Mouse (Mus musculus): ENCODE data around the gene Mertk. TPM values are rescaled to one million over a fixed set of nuclear protein-coding genes. Genes with fewer than 3 reads are reported as not detected.

Mertk gene
- total and polyA plus RNA-seq, 3 experiments = 0.05 TPM; not detected in 2

- no peak overlapping the region for H3K9ac ChIP-seq (ENCODE audit: insufficient read depth, low read depth)
- no peak for DNase-seq (ENCODE audit: extremely low read depth)
- no peak overlapping the region for H3K4me3 ChIP-seq (replicated peaks in 1 of 3; ENCODE audit: low read depth in 2 of 3, low read length in 2 of 3, poor library complexity in 1 of 3)
- no peaks in the 10 kb centered on the region for H3K36me3 ChIP-seq (replicated peaks in 1 of 2; ENCODE audit: control insufficient read depth in 1 of 2, insufficient read depth in 1 of 2, low read length in 1 of 2)
- no peak overlapping the region for H3K4me2 ChIP-seq (ENCODE audit: insufficient read depth, low read depth, poor library complexity, severe bottlenecking)
- in situ Hi-C loops (cut with MboI; ENCODE audit: low pct_ligation_motif_present, low pct_unique_long_range_greater_than_20kb, low sequenced_read_pairs) (loop anchor here (5.0 to 25.0 kb wide), 2 partner anchors 118 to 563 kb away; partner anchors contain the start of gene Tmem87b), dilution Hi-C loops (cut with MboI; ENCODE audit: extremely low pct_ligation_motif_present, extremely low pct_unique_long_range_greater_than_20kb, low sequenced_read_pairs) (no loop called here)
- H3K27me3 ChIP-seq (replicated peaks) = no peaks in the 10 kb centered on the region
- H3K4me1 ChIP-seq (ENCODE audit: control insufficient read depth in 1 of 2, insufficient read depth in 2 of 2) = peaks cover 0 to 4% of the 10 kb centered on the region in 2 experiments; a peak in 2 of 4 replicates
- H3K27ac ChIP-seq (ENCODE audit: insufficient read depth, low read depth) = no peak overlapping the region
- no peaks in the 10 kb centered on the region for H3K9me3 ChIP-seq (replicated peaks; ENCODE audit: low read length)
- no peak for TF ChIP-seq MAFK (IDR thresholded peaks at IDR 0.05; ENCODE audit: insufficient replicate concordance, low read length)
- TF ChIP-seq HCFC1 (IDR thresholded peaks at IDR 0.05; ENCODE audit: low read depth, low read length) = no peak
- TF ChIP-seq JUN (IDR thresholded peaks at IDR 0.05; ENCODE audit: insufficient read depth, low read depth, low read length) = no peak
- no peak for TF ChIP-seq MAX (IDR thresholded peaks at IDR 0.05; ENCODE audit: low read length)
- TF ChIP-seq GABPA (IDR thresholded peaks at IDR 0.05; ENCODE audit: insufficient replicate concordance, low read depth, low read length) = no peak
- no peaks in the 10 kb centered on the region for H3K79me2 ChIP-seq (replicated peaks; ENCODE audit: control insufficient read depth, extremely low read depth, insufficient read depth, poor library complexity, severe bottlenecking)
Observed at GRCm38 (mm10) chr2:128699201-128699885, 587 bp downstream of the Mertk start.

GRCm38 (mm10) chr2:128704474-128704873, 5.7 kb downstream of the Mertk start:
- Histone ChIP-seq H3K27ac (ENCODE audit: insufficient read depth, low read depth) (no peak overlapping the region), H3K79me2 (replicated peaks; ENCODE audit: control insufficient read depth, extremely low read depth, insufficient read depth, poor library complexity, severe bottlenecking) (no peaks in the 10 kb centered on the region), H3K4me1 (ENCODE audit: control insufficient read depth in 1 of 2, insufficient read depth in 2 of 2) (no peaks in the 10 kb centered on the region; a peak in 2 of 4 replicates), H3K27me3 (replicated peaks) (no peaks in the 10 kb centered on the region), H3K4me2 (ENCODE audit: insufficient read depth, low read depth, poor library complexity, severe bottlenecking) (no peak overlapping the region), H3K9ac (ENCODE audit: insufficient read depth, low read depth) (no peak overlapping the region), H3K9me3 (replicated peaks; ENCODE audit: low read length) (no peaks in the 10 kb centered on the region), H3K4me3 (replicated peaks in 1 of 3; ENCODE audit: low read depth in 2 of 3, low read length in 2 of 3, poor library complexity in 1 of 3) (no peak overlapping the region), H3K36me3 (replicated peaks in 1 of 2; ENCODE audit: control insufficient read depth in 1 of 2, insufficient read depth in 1 of 2, low read length in 1 of 2) (no peaks in the 10 kb centered on the region)
- DNase-seq (ENCODE audit: extremely low read depth) = no peak
- in situ Hi-C loops (cut with MboI; ENCODE audit: low pct_ligation_motif_present, low pct_unique_long_range_greater_than_20kb, low sequenced_read_pairs) (no loop called here), dilution Hi-C loops (cut with MboI; ENCODE audit: extremely low pct_ligation_motif_present, extremely low pct_unique_long_range_greater_than_20kb, low sequenced_read_pairs) (no loop called here)
- no peak for TF ChIP-seq E2F4 (IDR thresholded peaks at IDR 0.05; ENCODE audit: insufficient replicate concordance, low read depth, low read length)
- TF ChIP-seq JUND (conservative IDR thresholded peaks at IDR 0.05; ENCODE audit: low read depth, low read length) = no peak
- TF ChIP-seq BHLHE40 (IDR thresholded peaks at IDR 0.05; ENCODE audit: low read depth, low read length) = no peak
- TF ChIP-seq POLR2A (IDR thresholded peaks at IDR 0.05; ENCODE audit: low read depth, low read length) = no peak
- TF ChIP-seq CHD2 (IDR thresholded peaks at IDR 0.05; ENCODE audit: low read length) = no peak
- no peak for TF ChIP-seq ZNF384 (IDR thresholded peaks at IDR 0.05; ENCODE audit: low read depth, low read length)
- TF ChIP-seq ZKSCAN1 (IDR thresholded peaks at IDR 0.05; ENCODE audit: borderline replicate concordance, low read depth, low read length) = no peak
- no peak for TF ChIP-seq KAT2A (IDR thresholded peaks at IDR 0.05; ENCODE audit: insufficient replicate concordance, low read length)
- no peak for TF ChIP-seq NELFE (IDR thresholded peaks at IDR 0.05; ENCODE audit: low read depth, low read length)
- TF ChIP-seq USF1 (IDR thresholded peaks at IDR 0.05; ENCODE audit: low read depth, low read length) = no peak
- no peak for TF ChIP-seq PAX5 (IDR thresholded peaks at IDR 0.05; ENCODE audit: low read length)
- no peak for TF ChIP-seq MEF2A (IDR thresholded peaks at IDR 0.05; ENCODE audit: borderline replicate concordance, low read depth, low read length)
- no peak for TF ChIP-seq MXI1 (IDR thresholded peaks at IDR 0.05; ENCODE audit: low read depth, low read length)
- no peak for TF ChIP-seq ZC3H11A (IDR thresholded peaks at IDR 0.05; ENCODE audit: low read depth, low read length)
- TF ChIP-seq RAD21 (IDR thresholded peaks at IDR 0.05; ENCODE audit: low read depth, low read length) = no peak
- no peak for TF ChIP-seq POLR2AphosphoS2 (IDR thresholded peaks at IDR 0.05; ENCODE audit: low read depth, low read length)
- TF ChIP-seq EP300 (IDR thresholded peaks at IDR 0.05; ENCODE audit: low read length) = no peak
- TF ChIP-seq NRF1 (IDR thresholded peaks at IDR 0.05; ENCODE audit: low read depth, low read length) = no peak
- no peak for TF ChIP-seq JUN (IDR thresholded peaks at IDR 0.05; ENCODE audit: insufficient read depth, low read depth, low read length)
- TF ChIP-seq RCOR1 (conservative IDR thresholded peaks at IDR 0.05; ENCODE audit: low read depth, low read length) = no peak
